Mouse (Mus musculus) yolk sac, embryonic 10.5 days (tissue): ENCODE measurements around the gene Zfp747.

ENCODE experiments used
- DNase-seq: peaks from one replicate; pipeline ENCODE4 v3.0.0-alpha.2; 2017; ENCODE audit warnings: low spot score

The Zfp747 gene

GRCm38 (mm10) chr7:127333240-127333639, 42.6 kb downstream of the Zfp747 start:
- no peak for DNase-seq

DNA sequence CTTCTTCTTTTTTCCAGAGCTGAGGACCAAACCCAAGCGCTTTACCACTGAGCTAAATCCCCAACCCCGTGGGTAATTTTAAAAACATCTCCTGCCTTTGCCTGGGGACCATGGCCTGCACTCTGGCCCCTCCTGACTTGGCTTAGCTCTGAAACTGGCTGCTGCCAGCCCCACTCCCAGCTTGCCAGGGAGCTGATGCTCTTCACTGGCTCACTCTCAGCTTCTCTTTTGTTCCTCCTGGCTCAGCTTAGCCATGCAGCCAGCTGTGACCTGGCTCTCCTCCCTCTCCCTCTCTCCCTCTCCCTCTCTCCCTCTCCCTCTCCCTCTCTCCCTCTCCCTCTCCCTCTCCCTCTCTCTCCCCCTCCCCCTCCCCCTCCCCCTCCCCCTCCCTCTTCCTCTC, 49.2 kb downstream of the Zfp747 start:
- DNase-seq, result no peak

GRCm38 (mm10) chr7:127325550-127325949, 50.3 kb downstream of the Zfp747 start:
- no peak for DNase-seq

GRCm38 (mm10) chr7:127324944-127325343, 50.9 kb downstream of the Zfp747 start:
- DNase-seq, result no peak
